Mouse (Mus musculus) bone marrow macrophage, adult 2 months (primary cell): ENCODE results near the gene Cyyr1.

Experiments used
- CTCF ChIP-seq: IDR thresholded peaks from 2 replicates; pipeline ENCODE4 v1.5.1; 2012; ENCODE audit warnings: low read depth, mild to moderate bottlenecking, low read length, moderate library complexity
- POLR2A ChIP-seq: IDR thresholded peaks from 2 replicates; pipeline ENCODE4 v1.6.1; 2012; ENCODE audit warnings: mild to moderate bottlenecking, low read depth, low read length, borderline replicate concordance

DNA sequence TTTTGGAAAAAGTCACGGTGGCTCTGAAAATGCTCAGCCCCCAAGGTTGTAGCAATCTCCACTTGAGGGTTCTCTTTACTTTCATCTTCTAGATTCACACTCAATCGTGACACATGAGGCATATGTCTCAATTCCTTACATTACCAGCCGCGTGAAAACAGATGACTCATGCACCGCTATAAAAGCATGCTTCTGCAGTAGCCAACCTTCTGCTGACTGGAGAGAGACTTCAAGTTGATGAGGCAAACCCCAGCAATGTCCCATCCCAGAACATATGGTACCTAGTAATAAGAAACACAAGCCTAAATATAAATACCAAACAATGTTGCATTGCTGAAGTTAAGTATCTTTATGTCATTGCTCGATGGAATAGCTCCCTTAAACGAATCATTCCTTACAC, 65.9 kb downstream of the Cyyr1 start:
- no peak for TF ChIP-seq CTCF
- TF ChIP-seq POLR2A = no peak
